Mouse (Mus musculus): Measurements from ENCODE around the gene Slc35a3. TPM values are rescaled to one million over a fixed set of nuclear protein-coding genes. Genes with fewer than 3 reads are reported as not detected.

The Slc35a3 gene
- polyA plus RNA-seq, 1 experiment, result 24.1 TPM

- peaks cover 25% of the 10 kb centered on the region for H3K4me1 ChIP-seq (ENCODE audit: control insufficient read depth, insufficient read depth, low read length)
- H3K27ac ChIP-seq (ENCODE audit: insufficient read depth, low read depth, low read length), result no peak overlapping the region
- no peak overlapping the region for H3K4me3 ChIP-seq (ENCODE audit: insufficient read depth, low read length)
- TF ChIP-seq POLR2A (IDR thresholded peaks at IDR 0.05; ENCODE audit: borderline replicate concordance, low read depth, low read length) (no peak), CTCF (IDR thresholded peaks at IDR 0.05; ENCODE audit: low read depth, low read length) (no peak)
Observed at GRCm38 (mm10) chr3:116646387-116646786, 66.2 kb downstream of the Slc35a3 start.

- Histone ChIP-seq H3K4me1 (ENCODE audit: control insufficient read depth, insufficient read depth, low read length) (peaks cover 13% of the 10 kb centered on the region), H3K4me3 (ENCODE audit: insufficient read depth, low read length) (no peak overlapping the region), H3K27ac (ENCODE audit: insufficient read depth, low read depth, low read length) (no peak overlapping the region)
- TF ChIP-seq CTCF (IDR thresholded peaks at IDR 0.05; ENCODE audit: low read depth, low read length) (no peak), POLR2A (IDR thresholded peaks at IDR 0.05; ENCODE audit: borderline replicate concordance, low read depth, low read length) (no peak)
Observed at GRCm38 (mm10) chr3:116642373-116642772, 70.3 kb downstream of the Slc35a3 start.

GRCm38 (mm10) chr3:116641811-116642371, 70.7 kb downstream of the Slc35a3 start:
- Histone ChIP-seq H3K27ac (ENCODE audit: insufficient read depth, low read depth, low read length) (no peak overlapping the region), H3K4me1 (ENCODE audit: control insufficient read depth, insufficient read depth, low read length) (peaks cover 13% of the 10 kb centered on the region), H3K4me3 (ENCODE audit: insufficient read depth, low read length) (no peak overlapping the region)
- TF ChIP-seq POLR2A (IDR thresholded peaks at IDR 0.05; ENCODE audit: borderline replicate concordance, low read depth, low read length) (no peak), CTCF (IDR thresholded peaks at IDR 0.05; ENCODE audit: low read depth, low read length) (no peak)

GRCm38 (mm10) chr3:116640024-116640423, 72.6 kb downstream of the Slc35a3 start:
- Histone ChIP-seq H3K4me1 (ENCODE audit: control insufficient read depth, insufficient read depth, low read length) (peaks cover 20% of the 10 kb centered on the region), H3K27ac (ENCODE audit: insufficient read depth, low read depth, low read length) (no peak overlapping the region), H3K4me3 (ENCODE audit: insufficient read depth, low read length) (no peak overlapping the region)
- TF ChIP-seq POLR2A (IDR thresholded peaks at IDR 0.05; ENCODE audit: borderline replicate concordance, low read depth, low read length) (no peak), CTCF (IDR thresholded peaks at IDR 0.05; ENCODE audit: low read depth, low read length) (no peak)

GRCm38 (mm10) chr3:116638572-116638971, 74.1 kb downstream of the Slc35a3 start:
- H3K4me1 ChIP-seq (ENCODE audit: control insufficient read depth, insufficient read depth, low read length), result peaks cover 32% of the 10 kb centered on the region
- no peak overlapping the region for H3K4me3 ChIP-seq (ENCODE audit: insufficient read depth, low read length)
- TF ChIP-seq CTCF (IDR thresholded peaks at IDR 0.05; ENCODE audit: low read depth, low read length) (no peak), POLR2A (IDR thresholded peaks at IDR 0.05; ENCODE audit: borderline replicate concordance, low read depth, low read length) (no peak)
- H3K27ac ChIP-seq (ENCODE audit: insufficient read depth, low read depth, low read length), result no peak overlapping the region

GRCm38 (mm10) chr3:116637693-116638476, 74.7 kb downstream of the Slc35a3 start:
- TF ChIP-seq POLR2A (IDR thresholded peaks at IDR 0.05; ENCODE audit: borderline replicate concordance, low read depth, low read length) (no peak), CTCF (IDR thresholded peaks at IDR 0.05; ENCODE audit: low read depth, low read length) (no peak)
- peaks cover 38% of the 10 kb centered on the region for H3K4me1 ChIP-seq (ENCODE audit: control insufficient read depth, insufficient read depth, low read length)
- no peak overlapping the region for H3K27ac ChIP-seq (ENCODE audit: insufficient read depth, low read depth, low read length)

GRCm38 (mm10) chr3:116635799-116636198, 76.8 kb downstream of the Slc35a3 start:
- no peak overlapping the region for H3K4me3 ChIP-seq (ENCODE audit: insufficient read depth, low read length)
- TF ChIP-seq CTCF (IDR thresholded peaks at IDR 0.05; ENCODE audit: low read depth, low read length), result no peak
- TF ChIP-seq POLR2A (IDR thresholded peaks at IDR 0.05; ENCODE audit: borderline replicate concordance, low read depth, low read length), result no peak
- H3K27ac ChIP-seq (ENCODE audit: insufficient read depth, low read depth, low read length), result no peak overlapping the region
- H3K4me1 ChIP-seq (ENCODE audit: control insufficient read depth, insufficient read depth, low read length), result peaks cover 36% of the 10 kb centered on the region

More at GRCm38 (mm10) chr3:116637693-116638476, 74.7 kb downstream of the Slc35a3 start:
- no peak overlapping the region for H3K4me3 ChIP-seq (ENCODE audit: insufficient read depth, low read length)

- Histone ChIP-seq H3K4me3 (ENCODE audit: insufficient read depth, low read length) (no peak overlapping the region), H3K4me1 (ENCODE audit: control insufficient read depth, insufficient read depth, low read length) (peaks cover 33% of the 10 kb centered on the region), H3K27ac (ENCODE audit: insufficient read depth, low read depth, low read length) (no peak overlapping the region)
- TF ChIP-seq POLR2A (IDR thresholded peaks at IDR 0.05; ENCODE audit: borderline replicate concordance, low read depth, low read length) (no peak), CTCF (IDR thresholded peaks at IDR 0.05; ENCODE audit: low read depth, low read length) (no peak)
Observed at GRCm38 (mm10) chr3:116634853-116635252, 77.8 kb downstream of the Slc35a3 start.

GRCm38 (mm10) chr3:116634091-116634490, 78.5 kb downstream of the Slc35a3 start:
- Histone ChIP-seq H3K27ac (ENCODE audit: insufficient read depth, low read depth, low read length) (peak overlapping the region; percentile 41), H3K4me1 (ENCODE audit: control insufficient read depth, insufficient read depth, low read length) (peaks cover 30% of the 10 kb centered on the region), H3K4me3 (ENCODE audit: insufficient read depth, low read length) (no peak overlapping the region)
- TF ChIP-seq CTCF (IDR thresholded peaks at IDR 0.05; ENCODE audit: low read depth, low read length) (no peak), POLR2A (IDR thresholded peaks at IDR 0.05; ENCODE audit: borderline replicate concordance, low read depth, low read length) (no peak)

- no peak overlapping the region for H3K4me3 ChIP-seq (ENCODE audit: insufficient read depth, low read length)
- H3K27ac ChIP-seq (ENCODE audit: insufficient read depth, low read depth, low read length), result no peak overlapping the region
- peaks cover 27% of the 10 kb centered on the region for H3K4me1 ChIP-seq (ENCODE audit: control insufficient read depth, insufficient read depth, low read length)
- TF ChIP-seq CTCF (IDR thresholded peaks at IDR 0.05; ENCODE audit: low read depth, low read length), result no peak
- no peak for TF ChIP-seq POLR2A (IDR thresholded peaks at IDR 0.05; ENCODE audit: borderline replicate concordance, low read depth, low read length)
Observed at GRCm38 (mm10) chr3:116632971-116633370, 79.7 kb downstream of the Slc35a3 start.

All from bone marrow macrophage, adult 2 months (primary cell).